ENCODE assay signal across 22 mouse cellular contexts in genomic region chr7:125596406-125596805, GRCm38 (mm10). TPM values are rescaled to one million over a fixed set of nuclear protein-coding genes. Genes with fewer than 3 reads are reported as not detected.
A peak's percentile ranks its signal among the peaks of the same experiment; 100 is the strongest.
DNase-seq lines count a peak whose midpoint lies in the region; ATAC-seq and TF ChIP-seq lines count a peak whose summit lies in the region.
"Had no signal": no experiment of that assay in that cellular context is flagged by ENCODE, and none has a peak within 500 bp of the region (broad histone marks: within the 10 kb centered on the region; RNA-seq: fewer than 3 reads in every experiment).

No protein-coding gene starts in this region.

- dilution Hi-C loops in CH12.LX (cut with MboI; ENCODE audit: extremely low pct_ligation_motif_present, extremely low pct_unique_long_range_greater_than_20kb, low sequenced_read_pairs) = no loop called here

- no peaks in the 10 kb centered on the region for H3K27me3 ChIP-seq in CH12.LX (replicated peaks)
- H3K27me3 ChIP-seq in midbrain, embryonic 15.5 days (replicated peaks) = no peaks in the 10 kb centered on the region
- no peaks in the 10 kb centered on the region for H3K27me3 ChIP-seq in forebrain, embryonic 16.5 days (replicated peaks; ENCODE audit: control insufficient read depth, insufficient read depth, low read length)
- H3K27me3 ChIP-seq: forebrain, embryonic 13.5 days; heart, embryonic 12.5 days; hindbrain, embryonic 12.5 days; lung, embryonic 15.5 days; neural tube, embryonic 12.5 days had no signal

- DNase-seq in lung, postnatal 25 days (ENCODE audit: low spot score) = peak; percentile 69
- no peak for DNase-seq in lung, adult 18-20 months
- no peak for DNase-seq in CH12.LX (ENCODE audit: extremely low read depth)
- DNase-seq in testis, postnatal 14 days (ENCODE audit: low spot score) = no peak
- DNase-seq: adrenal gland, adult 8-10 months; cerebellum, adult 18-20 months; cerebellum, postnatal 25 days; heart, postnatal 14 days; kidney, postnatal 36 days; right cerebral cortex, postnatal 4 days had no signal

- peak overlapping the region; percentile 56; the same call in 1 of the 2 replicates for H3K4me2 ChIP-seq in CH12.LX (ENCODE audit: insufficient read depth, low read depth, poor library complexity, severe bottlenecking)
- no peak overlapping the region for H3K4me2 ChIP-seq in midbrain, embryonic 15.5 days
- no peak overlapping the region for H3K4me2 ChIP-seq in forebrain, embryonic 16.5 days (ENCODE audit: low read length)
- H3K4me2 ChIP-seq: forebrain, embryonic 13.5 days; heart, embryonic 12.5 days; hindbrain, embryonic 12.5 days; liver, embryonic 11.5 days; lung, embryonic 15.5 days; neural tube, embryonic 12.5 days had no signal

- in situ Hi-C loops in CH12.LX (cut with MboI; ENCODE audit: low pct_ligation_motif_present, low pct_unique_long_range_greater_than_20kb, low sequenced_read_pairs) = no loop called here

- H3K4me1 ChIP-seq in CH12.LX (ENCODE audit: control insufficient read depth in 1 of 2, insufficient read depth in 2 of 2) = peaks cover 47 to 90% of the 10 kb centered on the region in 2 experiments
- no peaks in the 10 kb centered on the region for H3K4me1 ChIP-seq in midbrain, embryonic 15.5 days
- no peaks in the 10 kb centered on the region for H3K4me1 ChIP-seq in forebrain, embryonic 16.5 days (replicated peaks; ENCODE audit: control insufficient read depth, insufficient read depth, low read length)
- H3K4me1 ChIP-seq: forebrain, embryonic 13.5 days; hindbrain, embryonic 12.5 days; limb, embryonic 10.5 days; lung, embryonic 15.5 days; neural tube, embryonic 12.5 days had no signal

- H3K27ac ChIP-seq in CH12.LX (ENCODE audit: insufficient read depth, low read depth) = peak overlapping the region; percentile 50; the same call in 1 of the 2 replicates
- no peak overlapping the region for H3K27ac ChIP-seq in midbrain, embryonic 15.5 days
- no peak overlapping the region for H3K27ac ChIP-seq in forebrain, embryonic 16.5 days (ENCODE audit: low read length)
- H3K27ac ChIP-seq: forebrain, embryonic 13.5 days; hindbrain, embryonic 12.5 days; left cerebral cortex, adult 2 months; limb, embryonic 10.5 days; lung, embryonic 15.5 days; neural tube, embryonic 12.5 days; stomach, postnatal 0 days had no signal

- peak; percentile 16; the same call in 1 of the 2 replicates for ATAC-seq in common myeloid progenitor, adult 5-6 weeks (replicated peaks; ENCODE audit: low read depth, poor library complexity, severe bottlenecking)
- no peak for ATAC-seq in midbrain, embryonic 15.5 days (replicated peaks)
- ATAC-seq in forebrain, embryonic 16.5 days = no peak
- ATAC-seq: forebrain, embryonic 13.5 days had no signal

- H3K9ac ChIP-seq in CH12.LX (ENCODE audit: insufficient read depth, low read depth) = peak overlapping the region; percentile 66; the same call in 1 of the 2 replicates
- H3K9ac ChIP-seq in midbrain, embryonic 15.5 days = no peak overlapping the region
- H3K9ac ChIP-seq in forebrain, embryonic 16.5 days (replicated peaks; ENCODE audit: low read depth, low read length) = no peak overlapping the region
- H3K9ac ChIP-seq: forebrain, embryonic 13.5 days; heart, embryonic 12.5 days; hindbrain, embryonic 12.5 days; lung, embryonic 15.5 days; neural tube, embryonic 12.5 days had no signal

- H3K36me3 ChIP-seq in CH12.LX (replicated peaks in 1 of 2; ENCODE audit: control insufficient read depth in 1 of 2, insufficient read depth in 1 of 2, low read length in 1 of 2) = no peaks in the 10 kb centered on the region
- H3K36me3 ChIP-seq in midbrain, embryonic 15.5 days (replicated peaks) = no peaks in the 10 kb centered on the region
- no peaks in the 10 kb centered on the region for H3K36me3 ChIP-seq in forebrain, embryonic 16.5 days (ENCODE audit: control insufficient read depth, insufficient read depth)
- H3K36me3 ChIP-seq: heart, embryonic 12.5 days; hindbrain, embryonic 12.5 days; limb, embryonic 10.5 days; lung, embryonic 15.5 days; neural tube, embryonic 12.5 days had no signal

- no peaks in the 10 kb centered on the region for H3K79me2 ChIP-seq in CH12.LX (replicated peaks; ENCODE audit: control insufficient read depth, extremely low read depth, insufficient read depth, poor library complexity, severe bottlenecking)

- no peak for TF ChIP-seq POLR2A in CH12.LX (IDR thresholded peaks at IDR 0.05; ENCODE audit: low read depth, low read length)

- H3K9me3 ChIP-seq in CH12.LX (replicated peaks; ENCODE audit: low read length) = no peaks in the 10 kb centered on the region
- H3K9me3 ChIP-seq in midbrain, embryonic 15.5 days = no peaks in the 10 kb centered on the region
- no peaks in the 10 kb centered on the region for H3K9me3 ChIP-seq in forebrain, embryonic 16.5 days (ENCODE audit: control insufficient read depth, low read length)
- H3K9me3 ChIP-seq: forebrain, embryonic 13.5 days; heart, embryonic 12.5 days; hindbrain, embryonic 12.5 days; limb, embryonic 10.5 days; lung, embryonic 15.5 days; neural tube, embryonic 12.5 days had no signal

- no peak overlapping the region for H3K4me3 ChIP-seq in CH12.LX (replicated peaks in 1 of 3; ENCODE audit: low read depth in 2 of 3, low read length in 2 of 3, poor library complexity in 1 of 3)
- H3K4me3 ChIP-seq in midbrain, embryonic 15.5 days = no peak overlapping the region
- H3K4me3 ChIP-seq in forebrain, embryonic 16.5 days (replicated peaks; ENCODE audit: low read length) = no peak overlapping the region
- H3K4me3 ChIP-seq: forebrain, embryonic 13.5 days; heart, embryonic 12.5 days; hindbrain, embryonic 12.5 days; left cerebral cortex, adult 2 months; limb, embryonic 10.5 days; lung, embryonic 15.5 days; neural tube, embryonic 12.5 days had no signal

- no peak for TF ChIP-seq CTCF in CH12.LX (conservative IDR thresholded peaks at IDR 0.05 in 1 of 2, IDR thresholded peaks at IDR 0.05 in 1 of 2; ENCODE audit: low read depth in 2 of 2, low read length in 2 of 2)

- TF ChIP-seq EP300 in CH12.LX (IDR thresholded peaks at IDR 0.05; ENCODE audit: low read length) = no peak; the same call in 1 of the 2 replicates

- TF ChIP-seq RAD21 in CH12.LX (IDR thresholded peaks at IDR 0.05; ENCODE audit: low read depth, low read length) = no peak

- WGBS in midbrain, embryonic 15.5 days = 72% methylated on average over 3 of the region's 3 CpGs
- WGBS in forebrain, embryonic 16.5 days = 58% methylated on average over 3 of the region's 3 CpGs

TF ChIP-seq in CH12.LX, 34 proteins besides CTCF, POLR2A, EP300 and RAD21:
- TF ChIP-seq TCF12 (IDR thresholded peaks at IDR 0.05; ENCODE audit: low read depth, low read length) = 0 out of 2 replicates have a peak, but pooled peaks have one; percentile 27
- TF ChIP-seq HCFC1 (IDR thresholded peaks at IDR 0.05; ENCODE audit: low read depth, low read length) = 0 out of 2 replicates have a peak, but pooled peaks have one; percentile 6
- peak; percentile 93 for TF ChIP-seq MAFK (IDR thresholded peaks at IDR 0.05; ENCODE audit: insufficient replicate concordance, low read length)
- TF ChIP-seq MEF2A (IDR thresholded peaks at IDR 0.05; ENCODE audit: borderline replicate concordance, low read depth, low read length) = no peak
- peak; percentile 50; the same call in 1 of the 2 replicates for TF ChIP-seq JUND (conservative IDR thresholded peaks at IDR 0.05; ENCODE audit: low read depth, low read length)
- peak; percentile 53; the same call in 1 of the 2 replicates for TF ChIP-seq ETS1 (conservative IDR thresholded peaks at IDR 0.05; ENCODE audit: low read depth, low read length)
- TF ChIP-seq ELF1 (IDR thresholded peaks at IDR 0.05; ENCODE audit: low read depth, low read length) = no peak
- no peak for TF ChIP-seq JUN (IDR thresholded peaks at IDR 0.05; ENCODE audit: insufficient read depth, low read depth, low read length)
- TF ChIP-seq ZMIZ1 (IDR thresholded peaks at IDR 0.05; ENCODE audit: low read depth, low read length) = no peak
- 0 out of 2 replicates have a peak, but pooled peaks have one; percentile 9 for TF ChIP-seq IRF4 (IDR thresholded peaks at IDR 0.05; ENCODE audit: low read depth, low read length)
- TF ChIP-seq SIN3A (IDR thresholded peaks at IDR 0.05; ENCODE audit: low read length) = peak; percentile 53; the same call in 1 of the 2 replicates

RNA-seq across cellular contexts. Expression of gene Il21r, which starts 6.8 kb away (rescaled TPM):
- total RNA-seq in CH12.LX (2012; rRNA removed) (129 and 142 TPM in 2 replicates), CH12.LX (2014; rRNA removed) (95.5 and 103 TPM in 2 replicates)
- polyA plus RNA-seq in CH12.LX (2012; ENCODE audit: insufficient read length, low read depth) = 191 and 252 TPM in 2 replicates
- 3.3 TPM in 2 replicates for total RNA-seq in common myeloid progenitor, adult 5-6 weeks (2017)
- polyA plus RNA-seq in midbrain, embryonic 15.5 days (2015; fragmentation: Nextera tagmentation; extraction: Ambion mirVana) = 0.39 and 0.41 TPM in 2 replicates
- polyA plus RNA-seq in forebrain, embryonic 16.5 days (2015; fragmentation: Nextera tagmentation; extraction: Ambion mirVana) = 0.22 and 0.37 TPM in 2 replicates

RNA-seq across cellular contexts. Expression of gene Il4ra, which starts 44.5 kb away (rescaled TPM):
- 15.8 and 18.2 TPM in 2 replicates for total RNA-seq in CH12.LX (2012; rRNA removed)
- 20.7 and 26.4 TPM in 2 replicates for total RNA-seq in CH12.LX (2014; rRNA removed)
- 25.4 and 27.4 TPM in 2 replicates for polyA plus RNA-seq in CH12.LX (2012; ENCODE audit: insufficient read length, low read depth)
- 21.2 and 23.0 TPM in 2 replicates for total RNA-seq in common myeloid progenitor, adult 5-6 weeks (2017)
- polyA plus RNA-seq in midbrain, embryonic 15.5 days (2015; fragmentation: Nextera tagmentation; extraction: Ambion mirVana) = 5.4 and 5.9 TPM in 2 replicates
- 2.4 and 2.5 TPM in 2 replicates for polyA plus RNA-seq in forebrain, embryonic 16.5 days (2015; fragmentation: Nextera tagmentation; extraction: Ambion mirVana)

Comparison
In these comparisons a context has a peak if more than half of its experiments do, and no peak if none do; other contexts are left out.
1. RNA of gene Il21r, which starts 6.8 kb away (polyA plus RNA-seq): 191 to 252 TPM in CH12.LX; 0.39 to 0.41 TPM in midbrain, embryonic 15.5 days and 0.22 to 0.37 TPM in forebrain, embryonic 16.5 days; every median in the first group is over 100 times any median in the second.